Mouse (Mus musculus): ENCODE measurements around the gene Josd2.

DNA sequence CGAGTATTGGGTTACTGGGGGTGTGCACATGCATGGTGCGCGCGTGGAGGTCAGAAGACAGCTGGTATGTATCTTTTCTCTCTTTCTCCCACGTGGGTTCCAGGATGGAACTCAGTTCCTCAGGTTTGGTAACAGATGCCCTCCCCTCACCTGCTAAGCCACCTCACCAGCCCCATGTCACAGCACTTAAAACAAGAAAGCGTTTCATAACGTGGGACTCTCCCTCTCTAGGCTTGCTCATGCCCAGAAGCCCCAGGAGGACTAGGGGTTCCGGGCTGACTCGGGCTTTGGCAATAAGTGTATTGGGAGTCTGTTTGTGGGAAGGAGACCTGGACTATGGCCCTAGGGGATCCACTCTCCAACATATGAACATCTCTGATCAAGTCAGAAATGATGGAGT is 33.7 kb upstream of the Josd2 start:
- TF ChIP-seq CTCF (conservative IDR thresholded peaks at IDR 0.05; ENCODE audit: insufficient read depth, insufficient read length, low read depth, low read length) (no peak), POLR2A (IDR thresholded peaks at IDR 0.05; ENCODE audit: low read depth, low read length) (no peak)
